Mouse (Mus musculus) kidney, postnatal 36 days (tissue): Measurements from ENCODE around the gene Gm9817.

ENCODE experiments used
- DNase-seq, 2 experiments: peaks; one replicate each; pipeline ENCODE4 v3.0.0; 2021 to 2022; ENCODE audit warnings: mixed read lengths in 2 of 2

The Gm9817 gene

GRCm38 (mm10) chr13:45092816-45093215, 14.3 kb downstream of the Gm9817 start:
- DNase-seq: no peak

GRCm38 (mm10) chr13:45095028-45095427, 16.5 kb downstream of the Gm9817 start:
- DNase-seq: no peak

- no peak for DNase-seq
Observed at GRCm38 (mm10) chr13:45099582-45100229, 21.2 kb downstream of the Gm9817 start.

- DNase-seq: no peak
Observed at GRCm38 (mm10) chr13:45106480-45106879, 28.0 kb downstream of the Gm9817 start.

- DNase-seq: no peak
Observed at GRCm38 (mm10) chr13:45108851-45109390, 30.4 kb downstream of the Gm9817 start.

- DNase-seq: no peak
Observed at GRCm38 (mm10) chr13:45118375-45118774, 39.9 kb downstream of the Gm9817 start.

- DNase-seq: no peak
Observed at GRCm38 (mm10) chr13:45118822-45119221, 40.3 kb downstream of the Gm9817 start.
